Mouse (Mus musculus) hindbrain, embryonic 12.5 days (tissue): ENCODE results near the gene Zfp467. TPM values are rescaled to one million over a fixed set of nuclear protein-coding genes. Genes with fewer than 3 reads are reported as not detected.

Experiments
- ATAC-seq: fragments of 200-750 bp; cut with Nextera tagmentation; 2 replicates; pipeline ENCODE4 v1.8.0; 2017; ENCODE audit warnings: moderate TSS enrichment; ENCODE audit not compliant: low FRiP score
- H3K27ac ChIP-seq: fragments of 300-500 bp; sonication (generic); 2 replicates; pipeline ENCODE4 v1.5.1; 2016; ENCODE audit warnings: mild to moderate bottlenecking
- H3K27me3 ChIP-seq: fragments of 300-500 bp; sonication (generic); 2 replicates; pipeline ENCODE4 v1.6.1; 2016; ENCODE audit warnings: mild to moderate bottlenecking
- H3K36me3 ChIP-seq: fragments of 300-500 bp; sonication (generic); 2 replicates; pipeline ENCODE4 v1.6.1; 2016; ENCODE audit warnings: mild to moderate bottlenecking
- H3K4me1 ChIP-seq: fragments of 300-500 bp; sonication (generic); 2 replicates; pipeline ENCODE4 v1.6.1; 2016
- H3K4me2 ChIP-seq: fragments of 300-500 bp; sonication (generic); replicated peaks from 2 replicates; pipeline ENCODE4 v1.6.1; 2016; ENCODE audit warnings: mild to moderate bottlenecking
- H3K4me3 ChIP-seq: fragments of 300-500 bp; sonication (generic); 2 replicates; pipeline ENCODE4 v1.5.1; 2016; ENCODE audit warnings: mild to moderate bottlenecking
- H3K9ac ChIP-seq: fragments of 300-500 bp; sonication (generic); 2 replicates; pipeline ENCODE4 v1.6.1; 2016; ENCODE audit warnings: mild to moderate bottlenecking, moderate library complexity
- H3K9me3 ChIP-seq: fragments of 300-500 bp; sonication (generic); replicated peaks from 2 replicates; pipeline ENCODE4 v1.6.1; 2016; ENCODE audit warnings: mild to moderate bottlenecking
- WGBS: fragments of 180-500 bp; shearing (Covaris S2); methylation state at CpG from one replicate; pipeline ENCODE4 v1.1.7; 2016; 5-methylcytosine and 5-hydroxymethylcytosine counted together
- polyA plus RNA-seq: library from polyadenylated mRNA; unstranded; fragments of >200 nt; fragmentation: Nextera tagmentation; extraction: Ambion mirVana; gene quantifications from 2 replicates; pipeline ENCODE4 v1.2.1, GENCODE M21; 2016

Zfp467 gene
- polyA plus RNA-seq, result 21.2 and 22.2 TPM in 2 replicates

DNA sequence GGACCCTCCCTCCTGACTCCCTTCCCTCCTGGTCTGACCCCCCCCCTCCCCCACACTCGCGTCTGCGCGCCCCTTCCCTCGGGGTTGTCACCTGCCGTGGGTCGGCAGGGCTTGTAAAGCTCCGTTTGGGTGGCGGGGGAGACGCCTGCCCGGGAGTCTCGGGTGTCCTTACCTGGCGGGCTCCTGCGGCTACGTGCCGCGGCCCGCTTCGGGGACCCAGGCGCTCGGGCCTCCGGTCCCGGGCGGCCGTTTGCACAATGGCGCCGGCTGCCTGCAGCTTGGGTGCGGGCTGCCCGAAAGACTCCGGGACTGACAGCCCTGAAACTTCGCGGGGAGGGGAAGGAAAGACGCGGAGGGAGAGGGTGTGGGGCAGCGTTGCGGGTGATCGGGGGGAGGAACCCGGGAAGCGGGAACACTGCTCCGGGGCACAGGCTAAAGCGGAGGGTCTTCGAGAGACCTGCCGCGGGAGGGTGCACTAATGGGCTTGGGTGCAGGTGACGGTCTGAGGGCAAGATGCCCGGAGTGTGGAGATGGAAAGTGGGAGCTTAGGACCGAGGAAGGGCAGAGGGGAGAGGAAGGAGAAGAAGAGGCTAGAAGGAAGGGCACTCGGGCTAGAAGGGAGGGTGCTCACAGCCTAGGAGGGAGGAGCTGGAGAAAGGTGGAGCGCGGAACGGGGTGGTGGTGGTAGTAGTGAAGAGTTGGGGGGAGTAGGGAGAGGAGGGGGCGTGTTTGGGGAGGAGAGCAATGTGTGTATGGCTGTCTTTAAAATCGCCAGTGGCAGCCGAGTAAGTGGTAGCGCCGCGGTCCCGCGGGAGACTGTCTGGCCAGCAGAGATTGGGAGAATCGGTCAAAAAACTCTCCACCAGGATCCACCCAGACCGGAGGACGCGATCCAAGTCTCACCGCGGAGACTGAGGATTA, at the start of gene Zfp467:
TSS of gene Zfp467 (minus strand) at position 645 of the 921 bp plus-strand sequence.
- H3K9me3 ChIP-seq, result no peaks in the 10 kb centered on the region
- peaks cover 9% of the 10 kb centered on the region for H3K27me3 ChIP-seq
- peak within 1 kb of the TSS; percentile 93 for H3K27ac ChIP-seq
- H3K4me3 ChIP-seq, result peak within 1 kb of the TSS; percentile 68
- WGBS, result under 1% methylated on average over 65 of the region's 65 CpGs
- H3K4me1 ChIP-seq, result peaks cover 25% of the 10 kb centered on the region
- ATAC-seq, result peak; percentile 27
- peak within 1 kb of the TSS; percentile 73 for H3K9ac ChIP-seq
- H3K36me3 ChIP-seq, result peaks cover 14% of the 10 kb centered on the region
- peak within 1 kb of the TSS; percentile 91 for H3K4me2 ChIP-seq

- H3K4me1 ChIP-seq, result peaks cover 5% of the 10 kb centered on the region
- H3K9ac ChIP-seq, result no peak overlapping the region
- H3K9me3 ChIP-seq, result no peaks in the 10 kb centered on the region
- H3K4me3 ChIP-seq, result no peak overlapping the region
- no peak for ATAC-seq
- 0 out of 2 replicates have a peak, but pooled peaks cover 3% of the 10 kb centered on the region for H3K27me3 ChIP-seq
- no peak overlapping the region for H3K4me2 ChIP-seq
- WGBS, result 8% methylated on average over 8 of the region's 8 CpGs
- no peaks in the 10 kb centered on the region for H3K36me3 ChIP-seq
- H3K27ac ChIP-seq, result no peak overlapping the region
These were observed 47.6 kb upstream of the Zfp467 start for GRCm38 (mm10) chr6:48493136-48493730.

DNA sequence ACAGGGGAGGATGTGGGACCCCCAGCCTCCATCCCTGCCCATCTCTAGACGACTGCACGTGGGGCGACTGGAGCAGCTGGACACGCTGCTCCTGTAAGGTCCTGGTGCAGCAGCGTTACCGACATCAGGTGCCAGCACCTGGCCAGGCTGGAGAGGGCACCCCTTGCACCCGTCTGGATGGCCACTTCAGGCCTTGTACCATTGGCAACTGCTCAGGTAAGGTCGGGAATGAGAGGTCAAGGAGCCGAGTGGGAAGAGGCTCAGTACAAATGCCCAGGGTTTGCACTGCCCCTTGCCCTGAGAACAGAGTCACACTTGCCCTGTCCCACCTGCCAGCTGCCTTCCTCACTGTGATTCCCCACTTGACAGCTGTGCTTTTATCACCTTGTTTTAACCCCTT, 45.7 kb upstream of the Zfp467 start:
- 0 out of 2 replicates have a peak, but pooled peaks cover 3% of the 10 kb centered on the region for H3K27me3 ChIP-seq
- ATAC-seq, result no peak
- H3K4me3 ChIP-seq, result no peak overlapping the region
- no peak overlapping the region for H3K9ac ChIP-seq
- H3K36me3 ChIP-seq, result no peaks in the 10 kb centered on the region
- peaks cover 15% of the 10 kb centered on the region for H3K4me1 ChIP-seq
- H3K9me3 ChIP-seq, result no peaks in the 10 kb centered on the region
- H3K27ac ChIP-seq, result no peak overlapping the region
- WGBS, result 75% methylated on average over 9 of the region's 9 CpGs
- no peak overlapping the region for H3K4me2 ChIP-seq

- H3K9me3 ChIP-seq, result no peaks in the 10 kb centered on the region
- ATAC-seq, result no peak
- 0 out of 2 replicates have a peak, but pooled peaks cover 3% of the 10 kb centered on the region for H3K27me3 ChIP-seq
- H3K4me2 ChIP-seq, result no peak overlapping the region
- H3K36me3 ChIP-seq, result no peaks in the 10 kb centered on the region
- no peak overlapping the region for H3K4me3 ChIP-seq
- 77% methylated on average over 3 of the region's 3 CpGs for WGBS
- peaks cover 15% of the 10 kb centered on the region for H3K4me1 ChIP-seq
- no peak overlapping the region for H3K27ac ChIP-seq
- H3K9ac ChIP-seq, result no peak overlapping the region
These were observed 44.1 kb upstream of the Zfp467 start for GRCm38 (mm10) chr6:48489741-48490140.

- Histone ChIP-seq H3K4me1 (peaks cover 13% of the 10 kb centered on the region), H3K27me3 (0 out of 2 replicates have a peak, but pooled peaks cover 3% of the 10 kb centered on the region), H3K4me2 (peak overlapping the region; percentile 44), H3K9me3 (no peaks in the 10 kb centered on the region), H3K27ac (no peak overlapping the region; the same call in 1 of the 2 replicates), H3K4me3 (0 out of 2 replicates have a peak overlapping the region, but pooled peaks have one; percentile 11), H3K36me3 (no peaks in the 10 kb centered on the region), H3K9ac (peak overlapping the region; percentile 53; the same call in 1 of the 2 replicates)
- WGBS, result 11% methylated on average over 25 of the region's 25 CpGs
- ATAC-seq, result no peak
These were observed 42.4 kb upstream of the Zfp467 start for GRCm38 (mm10) chr6:48487747-48488725.

DNA sequence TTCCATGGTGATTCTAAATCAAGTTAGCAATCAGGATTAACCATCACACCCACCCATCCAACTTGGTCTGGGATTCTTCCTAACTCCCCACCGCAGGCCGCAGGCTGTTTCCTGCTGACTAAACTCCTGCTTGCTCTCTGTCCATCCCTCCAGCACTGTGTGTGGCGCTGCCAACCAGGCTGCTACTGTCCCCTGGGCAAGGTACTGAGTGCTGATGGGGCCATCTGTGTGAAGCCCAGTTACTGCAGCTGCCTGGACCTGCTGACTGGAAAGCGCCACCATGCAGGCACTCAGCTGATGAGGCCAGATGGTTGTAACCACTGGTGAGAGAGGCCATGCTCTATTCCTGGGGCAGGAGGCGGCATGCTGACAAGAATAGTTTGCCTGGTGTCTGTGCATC, 36.9 kb upstream of the Zfp467 start:
- H3K36me3 ChIP-seq, result no peaks in the 10 kb centered on the region
- H3K4me1 ChIP-seq, result peaks cover 6% of the 10 kb centered on the region
- H3K9ac ChIP-seq, result no peak overlapping the region
- WGBS, result 69% methylated on average over 5 of the region's 5 CpGs
- ATAC-seq, result no peak
- no peak overlapping the region for H3K4me2 ChIP-seq
- no peak overlapping the region for H3K4me3 ChIP-seq
- H3K27ac ChIP-seq, result no peak overlapping the region
- no peaks in the 10 kb centered on the region for H3K9me3 ChIP-seq
- no peaks in the 10 kb centered on the region for H3K27me3 ChIP-seq

- H3K9ac ChIP-seq, result no peak overlapping the region
- WGBS, result 89% methylated on average over 4 of the region's 4 CpGs
- H3K9me3 ChIP-seq, result no peaks in the 10 kb centered on the region
- no peak overlapping the region for H3K4me2 ChIP-seq
- no peak overlapping the region for H3K4me3 ChIP-seq
- no peaks in the 10 kb centered on the region for H3K27me3 ChIP-seq
- ATAC-seq, result no peak
- 0 out of 2 replicates have a peak, but pooled peaks cover 3% of the 10 kb centered on the region for H3K4me1 ChIP-seq
- H3K36me3 ChIP-seq, result no peaks in the 10 kb centered on the region
- no peak overlapping the region for H3K27ac ChIP-seq
These were observed 32.8 kb upstream of the Zfp467 start for GRCm38 (mm10) chr6:48478446-48478845.

DNA sequence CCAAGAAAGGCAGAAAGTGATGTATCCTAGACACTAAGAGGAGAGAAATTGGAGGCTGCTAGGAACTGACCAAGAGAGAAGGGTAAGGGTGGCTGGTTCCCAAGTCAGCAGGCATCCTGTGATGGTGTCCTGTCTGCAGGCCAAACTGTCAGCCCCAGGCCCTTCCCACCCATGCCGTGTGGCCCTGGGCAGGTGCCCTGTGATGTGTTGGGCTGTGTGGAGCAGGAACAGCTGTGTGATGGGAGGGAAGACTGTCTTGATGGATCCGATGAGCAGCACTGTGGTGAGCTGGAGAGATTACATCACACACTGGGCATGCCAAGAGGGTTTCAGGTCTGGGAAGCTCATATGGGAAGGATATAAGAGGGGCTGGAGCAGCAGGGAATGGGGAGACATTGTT, 25.1 kb upstream of the Zfp467 start:
- H3K27ac ChIP-seq, result no peak overlapping the region
- H3K9ac ChIP-seq, result no peak overlapping the region
- no peaks in the 10 kb centered on the region for H3K27me3 ChIP-seq
- no peak for ATAC-seq
- no peaks in the 10 kb centered on the region for H3K36me3 ChIP-seq
- H3K4me3 ChIP-seq, result no peak overlapping the region
- H3K4me2 ChIP-seq, result no peak overlapping the region
- no peaks in the 10 kb centered on the region for H3K9me3 ChIP-seq
- 85% methylated on average over 2 of the region's 2 CpGs for WGBS
- no peaks in the 10 kb centered on the region for H3K4me1 ChIP-seq

- WGBS, result 88% methylated on average over 7 of the region's 7 CpGs
- Histone ChIP-seq H3K36me3 (no peaks in the 10 kb centered on the region), H3K27me3 (no peaks in the 10 kb centered on the region), H3K9me3 (no peaks in the 10 kb centered on the region), H3K27ac (no peak overlapping the region), H3K9ac (no peak overlapping the region), H3K4me3 (no peak overlapping the region), H3K4me2 (no peak overlapping the region), H3K4me1 (no peaks in the 10 kb centered on the region)
- no peak for ATAC-seq
These were observed 21.9 kb upstream of the Zfp467 start for GRCm38 (mm10) chr6:48467490-48467889.

- ATAC-seq, result no peak
- 23% methylated on average over 6 of the region's 6 CpGs for WGBS
- no peaks in the 10 kb centered on the region for H3K4me1 ChIP-seq
- no peak overlapping the region for H3K4me3 ChIP-seq
- no peaks in the 10 kb centered on the region for H3K36me3 ChIP-seq
- no peak overlapping the region for H3K4me2 ChIP-seq
- no peak overlapping the region for H3K27ac ChIP-seq
- peak overlapping the region; percentile 4; the same call in 1 of the 2 replicates for H3K9ac ChIP-seq
- no peaks in the 10 kb centered on the region for H3K27me3 ChIP-seq
- H3K9me3 ChIP-seq, result no peaks in the 10 kb centered on the region
These were observed 21.1 kb upstream of the Zfp467 start for GRCm38 (mm10) chr6:48466715-48467114.

GRCm38 (mm10) chr6:48464966-48465679, 19.5 kb upstream of the Zfp467 start:
- 95% methylated on average over 13 of the region's 13 CpGs for WGBS
- no peaks in the 10 kb centered on the region for H3K36me3 ChIP-seq
- ATAC-seq, result no peak

More at GRCm38 (mm10) chr6:48464966-48465679, 19.5 kb upstream of the Zfp467 start:
- Histone ChIP-seq H3K27me3 (no peaks in the 10 kb centered on the region), H3K9ac (no peak overlapping the region), H3K4me1 (no peaks in the 10 kb centered on the region), H3K4me3 (no peak overlapping the region), H3K9me3 (no peaks in the 10 kb centered on the region), H3K4me2 (no peak overlapping the region), H3K27ac (no peak overlapping the region)
